Mouse (Mus musculus) CH12.LX (cell line): ENCODE results near the gene Pigl. TPM values are rescaled to one million over a fixed set of nuclear protein-coding genes. Genes with fewer than 3 reads are reported as not detected.

Experiments used
- DNase-seq: peaks from one replicate; pipeline ENCODE4 v3.0.0-alpha.2; 2013; ENCODE audit errors: extremely low read depth
- H3K27ac ChIP-seq: 2 replicates; pipeline ENCODE4 v1.5.1; 2012; ENCODE audit warnings: low read depth, mild to moderate bottlenecking, control low read depth, moderate library complexity; ENCODE audit not compliant: insufficient read depth
- H3K27me3 ChIP-seq: replicated peaks from 2 replicates; pipeline ENCODE3; 2012; ENCODE audit warnings: inconsistent platforms
- H3K36me3 ChIP-seq, 2 experiments: replicated peaks in 1 of 2; 2 replicates each; pipeline versions ENCODE3 to v1.6.1; 2012; ENCODE audit warnings: inconsistent platforms in 1 of 2, low read length in 1 of 2, mild to moderate bottlenecking in 1 of 2, mixed read lengths in 1 of 2, moderate library complexity in 1 of 2; ENCODE audit not compliant: control insufficient read depth in 1 of 2, insufficient read depth in 1 of 2
- H3K4me1 ChIP-seq, 2 experiments: 2 replicates each; pipeline ENCODE4 v1.6.1; 2012; ENCODE audit warnings: inconsistent platforms in 1 of 2, moderate library complexity in 1 of 2; ENCODE audit not compliant: insufficient read depth in 2 of 2, control insufficient read depth in 1 of 2
- H3K4me2 ChIP-seq: 2 replicates; pipeline ENCODE4 v1.6.1; 2012; ENCODE audit warnings: low read depth, mild to moderate bottlenecking, control low read depth; ENCODE audit not compliant: poor library complexity, insufficient read depth, severe bottlenecking
- H3K4me3 ChIP-seq, 3 experiments: fragments of 150-350 bp in 1 of 3; sonication (generic) in 1 of 3; replicated peaks in 1 of 3; 2 replicates each; pipeline versions ENCODE3 to v1.5.1; 2011 to 2012; ENCODE audit warnings: low read depth in 2 of 3, low read length in 2 of 3, mild to moderate bottlenecking in 2 of 3, moderate library complexity in 2 of 3, control low read depth in 1 of 3, improper control_type of control experiment in 1 of 3, inconsistent platforms in 1 of 3, mixed read lengths in 1 of 3; ENCODE audit not compliant: poor library complexity in 1 of 3
- H3K79me2 ChIP-seq: replicated peaks from 2 replicates; pipeline ENCODE4 v1.6.1; 2012; ENCODE audit warnings: mild to moderate bottlenecking, moderate library complexity; ENCODE audit not compliant: control insufficient read depth, poor library complexity, insufficient read depth, severe bottlenecking; ENCODE audit errors: extremely low read depth
- H3K9ac ChIP-seq: 2 replicates; pipeline ENCODE4 v1.6.1; 2012; ENCODE audit warnings: low read depth, mild to moderate bottlenecking, control low read depth, moderate library complexity; ENCODE audit not compliant: insufficient read depth
- H3K9me3 ChIP-seq: replicated peaks from 2 replicates; pipeline ENCODE3; 2012; ENCODE audit warnings: low read length, inconsistent platforms, mixed read lengths
- BHLHE40 ChIP-seq: IDR thresholded peaks from 2 replicates; pipeline ENCODE4 v1.6.1; 2011; ENCODE audit warnings: mild to moderate bottlenecking, low read depth, low read length, improper control_type of control experiment
- CHD2 ChIP-seq: IDR thresholded peaks from 2 replicates; pipeline ENCODE4 v1.6.1; 2011; ENCODE audit warnings: low read length, improper control_type of control experiment
- ELF1 ChIP-seq: IDR thresholded peaks from 2 replicates; pipeline ENCODE4 v1.6.1; 2014; ENCODE audit warnings: low read depth, mild to moderate bottlenecking, inconsistent platforms, low read length, improper control_type of control experiment
- EP300 ChIP-seq: IDR thresholded peaks from 2 replicates; pipeline ENCODE4 v1.6.1; 2011; ENCODE audit warnings: low read length, improper control_type of control experiment
- ETS1 ChIP-seq: conservative IDR thresholded peaks from 2 replicates; pipeline ENCODE4 v1.6.1; 2012; ENCODE audit warnings: low read depth, mild to moderate bottlenecking, inconsistent platforms, low read length, improper control_type of control experiment, moderate library complexity
- GABPA ChIP-seq: IDR thresholded peaks from 2 replicates; pipeline ENCODE4 v1.6.1; 2012; ENCODE audit warnings: low read depth, low read length, improper control_type of control experiment, inconsistent platforms; ENCODE audit not compliant: insufficient replicate concordance
- IRF4 ChIP-seq: IDR thresholded peaks from 2 replicates; pipeline ENCODE4 v1.6.1; 2014; ENCODE audit warnings: low read depth, mild to moderate bottlenecking, inconsistent platforms, low read length, improper control_type of control experiment
- KAT2A ChIP-seq: IDR thresholded peaks from 2 replicates; pipeline ENCODE4 v1.6.1; 2012; ENCODE audit warnings: low read length, improper control_type of control experiment, inconsistent platforms; ENCODE audit not compliant: insufficient replicate concordance
- MAFK ChIP-seq: IDR thresholded peaks from 2 replicates; pipeline ENCODE4 v1.6.1; 2011; ENCODE audit warnings: low read length, improper control_type of control experiment; ENCODE audit not compliant: insufficient replicate concordance
- MAX ChIP-seq: IDR thresholded peaks from 2 replicates; pipeline ENCODE4 v1.6.1; 2011; ENCODE audit warnings: low read length, improper control_type of control experiment
- MAZ ChIP-seq: IDR thresholded peaks from 2 replicates; pipeline ENCODE4 v1.6.1; 2012; ENCODE audit warnings: low read depth, mild to moderate bottlenecking, inconsistent platforms, low read length, improper control_type of control experiment, moderate library complexity
- MEF2A ChIP-seq: IDR thresholded peaks from 2 replicates; pipeline ENCODE4 v1.6.1; 2014; ENCODE audit warnings: low read depth, mild to moderate bottlenecking, inconsistent platforms, low read length, improper control_type of control experiment, borderline replicate concordance
- MXI1 ChIP-seq: IDR thresholded peaks from 2 replicates; pipeline ENCODE4 v1.6.1; 2011; ENCODE audit warnings: mild to moderate bottlenecking, low read depth, low read length, improper control_type of control experiment
- MYC ChIP-seq: IDR thresholded peaks from 2 replicates; pipeline ENCODE4 v1.6.1; 2011; ENCODE audit warnings: low read depth, mild to moderate bottlenecking, improper control_type of control experiment, low read length
- NELFE ChIP-seq: IDR thresholded peaks from 2 replicates; pipeline ENCODE4 v1.6.1; 2011; ENCODE audit warnings: low read depth, low read length, improper control_type of control experiment
- NRF1 ChIP-seq: IDR thresholded peaks from 2 replicates; pipeline ENCODE4 v1.6.1; 2014; ENCODE audit warnings: low read depth, mild to moderate bottlenecking, inconsistent platforms, low read length, improper control_type of control experiment, moderate library complexity
- POLR2A ChIP-seq: IDR thresholded peaks from 2 replicates; pipeline ENCODE4 v1.6.1; 2011; ENCODE audit warnings: low read depth, mild to moderate bottlenecking, improper control_type of control experiment, low read length
- POLR2AphosphoS2 ChIP-seq: IDR thresholded peaks from 2 replicates; pipeline ENCODE4 v1.6.1; 2011; ENCODE audit warnings: low read depth, low read length, improper control_type of control experiment
- RAD21 ChIP-seq: IDR thresholded peaks from 2 replicates; pipeline ENCODE4 v1.6.1; 2011; ENCODE audit warnings: low read depth, mild to moderate bottlenecking, low read length, improper control_type of control experiment, moderate library complexity
- RCOR1 ChIP-seq: conservative IDR thresholded peaks from 2 replicates; pipeline ENCODE4 v1.6.1; 2012; ENCODE audit warnings: low read depth, mild to moderate bottlenecking, inconsistent platforms, low read length, improper control_type of control experiment
- SIN3A ChIP-seq: IDR thresholded peaks from 2 replicates; pipeline ENCODE4 v1.6.1; 2012; ENCODE audit warnings: low read length, improper control_type of control experiment, inconsistent platforms
- SMC3 ChIP-seq: IDR thresholded peaks from 2 replicates; pipeline ENCODE4 v1.6.1; 2011; ENCODE audit warnings: low read depth, low read length, improper control_type of control experiment
- TBP ChIP-seq: conservative IDR thresholded peaks from 2 replicates; pipeline ENCODE4 v1.6.1; 2011; ENCODE audit warnings: low read depth, low read length, improper control_type of control experiment
- UBTF ChIP-seq: IDR thresholded peaks from 2 replicates; pipeline ENCODE4 v1.6.1; 2012; ENCODE audit warnings: low read depth, mild to moderate bottlenecking, inconsistent platforms, low read length, improper control_type of control experiment, moderate library complexity
- USF2 ChIP-seq: conservative IDR thresholded peaks from 2 replicates; pipeline ENCODE4 v1.6.1; 2011; ENCODE audit warnings: low read depth, low read length, improper control_type of control experiment
- ZC3H11A ChIP-seq: IDR thresholded peaks from 2 replicates; pipeline ENCODE4 v1.6.1; 2012; ENCODE audit warnings: low read depth, mild to moderate bottlenecking, inconsistent platforms, low read length, improper control_type of control experiment
- ZKSCAN1 ChIP-seq: IDR thresholded peaks from 2 replicates; pipeline ENCODE4 v1.6.1; 2012; ENCODE audit warnings: low read depth, inconsistent platforms, low read length, improper control_type of control experiment, borderline replicate concordance
- ZMIZ1 ChIP-seq: IDR thresholded peaks from 2 replicates; pipeline ENCODE4 v1.6.1; 2012; ENCODE audit warnings: low read depth, mild to moderate bottlenecking, inconsistent platforms, low read length, improper control_type of control experiment
- dilution Hi-C: fragments of 300-500 bp; cut with MboI; formaldehyde crosslinking; loops from 2 replicates; pipeline ENCODE4 v1.14.3; 2020; ENCODE audit warnings: low sequenced_read_pairs; ENCODE audit not compliant: extremely low pct_unique_long_range_greater_than_20kb, extremely low pct_ligation_motif_present
- in situ Hi-C: fragments of 300-500 bp; cut with MboI; formaldehyde crosslinking; loops from 3 replicates; pipeline ENCODE4 v1.14.3; 2019; ENCODE audit warnings: low sequenced_read_pairs, low pct_ligation_motif_present, low pct_unique_long_range_greater_than_20kb, mixed read lengths
- polyA plus RNA-seq: library from polyadenylated mRNA; unstranded; fragments of >175 nt; gene quantifications from 2 replicates; pipeline ENCODE4 v1.2.1, GENCODE M21; 2012; ENCODE audit warnings: low read depth; ENCODE audit not compliant: insufficient read length
- total RNA-seq, 2 experiments: library from RNA; depleted of rRNA; stranded (reverse); fragments of 300-350 nt in 1 of 2; fragments of >200 nt in 1 of 2; gene quantifications; 2 replicates each; pipeline ENCODE4 v1.2.3; 2012 to 2014

Pigl gene
- total and polyA plus RNA-seq, 3 experiments = 4.4 to 9.1 (median 5.6) TPM

- no peak for TF ChIP-seq RCOR1
- no peak for TF ChIP-seq ZC3H11A
- TF ChIP-seq ELF1 = no peak
- TF ChIP-seq TBP = 0 out of 2 replicates have a peak, but pooled peaks have one; percentile 10
- no peak for TF ChIP-seq RAD21
- TF ChIP-seq IRF4 = no peak
- no peak for TF ChIP-seq MAZ
- no peak for TF ChIP-seq KAT2A
- no peak for TF ChIP-seq UBTF
- TF ChIP-seq GABPA = no peak
- no peak for TF ChIP-seq ZMIZ1
- TF ChIP-seq BHLHE40 = peak; percentile 31; the same call in 1 of the 2 replicates
- TF ChIP-seq SIN3A = peak; percentile 39; the same call in 1 of the 2 replicates
- TF ChIP-seq MAFK = no peak
- no peak for TF ChIP-seq CHD2
- peak; percentile 92 for TF ChIP-seq MAX
- TF ChIP-seq ZKSCAN1 = no peak
- TF ChIP-seq, all 38 proteins: peak for 8
These were observed 79.3 kb downstream of the Pigl start (continued) for GRCm38 (mm10) chr11:62537590-62537989.

- Histone ChIP-seq H3K27ac (peak overlapping the region; percentile 40), H3K4me3 (peak overlapping the region; percentile 54 to 81 (median 68)), H3K27me3 (peaks cover 29% of the 10 kb centered on the region), H3K79me2 (peaks cover 19% of the 10 kb centered on the region), H3K4me2 (peak overlapping the region; percentile 39), H3K4me1 (peaks cover 10 to 31% of the 10 kb centered on the region in 2 experiments), H3K9ac (peak overlapping the region; percentile 80), H3K9me3 (no peaks in the 10 kb centered on the region), H3K36me3 (peaks cover 9 to 10% of the 10 kb centered on the region in 2 experiments)
- DNase-seq = no peak
- dilution Hi-C loops = no loop called here
- TF ChIP-seq MYC (peak; percentile 66; the same call in 1 of the 2 replicates), ZC3H11A (no peak), MAX (peak; percentile 73; the same call in 1 of the 2 replicates), USF2 (no peak), MEF2A (peak; percentile 7; the same call in 1 of the 2 replicates), MXI1 (peak; percentile 61), UBTF (peak; percentile 99), RAD21 (no peak), ZKSCAN1 (no peak), ZMIZ1 (no peak; the same call in 1 of the 2 replicates), BHLHE40 (peak; percentile 78), NRF1 (no peak), SIN3A (peak; percentile 40; the same call in 1 of the 2 replicates), POLR2A (peak; percentile 32; the same call in 1 of the 2 replicates), IRF4 (no peak; the same call in 1 of the 2 replicates), GABPA (no peak), ETS1 (no peak), SMC3 (no peak), EP300 (no peak), NELFE (no peak), KAT2A (no peak), POLR2AphosphoS2 (no peak)
- in situ Hi-C loops = no loop called here
These were observed 80.2 kb downstream of the Pigl start for GRCm38 (mm10) chr11:62538321-62539088.
